Mouse (Mus musculus): ENCODE measurements around the gene Dpm3. TPM values are rescaled to one million over a fixed set of nuclear protein-coding genes. Genes with fewer than 3 reads are reported as not detected.

Gene Dpm3
- total RNA-seq, 2 experiments from 2014 or later = 47.4 to 54.9 TPM

- no peak for DNase-seq
Measured at GRCm38 (mm10) chr3:89231772-89232275, 27.3 kb upstream of the Dpm3 start.

GRCm38 (mm10) chr3:89232614-89233013 is 26.5 kb upstream of the Dpm3 start:
- DNase-seq = no peak

GRCm38 (mm10) chr3:89233562-89234110 is 25.5 kb upstream of the Dpm3 start:
- no peak for DNase-seq

GRCm38 (mm10) chr3:89236516-89236915 is 22.6 kb upstream of the Dpm3 start:
- no peak for DNase-seq

- DNase-seq = no peak
Measured at GRCm38 (mm10) chr3:89237682-89238081, 21.5 kb upstream of the Dpm3 start.

GRCm38 (mm10) chr3:89238494-89238893 is 20.7 kb upstream of the Dpm3 start:
- no peak for DNase-seq

GRCm38 (mm10) chr3:89242331-89242895 is 16.7 kb upstream of the Dpm3 start:
- peak; percentile 70 for DNase-seq

- DNase-seq = no peak
Measured at GRCm38 (mm10) chr3:89243609-89244008, 15.5 kb upstream of the Dpm3 start.

- DNase-seq = no peak
Measured at GRCm38 (mm10) chr3:89244158-89244981, 14.8 kb upstream of the Dpm3 start.

GRCm38 (mm10) chr3:89244982-89245687 is 14.0 kb upstream of the Dpm3 start:
- DNase-seq = no peak

GRCm38 (mm10) chr3:89245688-89246171 is 13.4 kb upstream of the Dpm3 start, which contains the start of gene Krtcap2:
TSS of gene Krtcap2 (plus strand) at chr3:89245966.
- DNase-seq = no peak

- DNase-seq = peak; percentile 87
Measured at GRCm38 (mm10) chr3:89246261-89247100, 12.7 kb upstream of the Dpm3 start, which contains the start of gene Trim46. TSS of gene Trim46 (minus strand) at chr3:89246309.

- DNase-seq = no peak
Measured at GRCm38 (mm10) chr3:89247466-89247865, 11.7 kb upstream of the Dpm3 start.

- no peak for DNase-seq
Measured at GRCm38 (mm10) chr3:89250435-89251040, 8.6 kb upstream of the Dpm3 start.

GRCm38 (mm10) chr3:89251365-89251895 is 7.7 kb upstream of the Dpm3 start:
- DNase-seq = no peak

- no peak for DNase-seq
Measured at GRCm38 (mm10) chr3:89254994-89255393, 4.2 kb upstream of the Dpm3 start.

GRCm38 (mm10) chr3:89256177-89256576 is 3.0 kb upstream of the Dpm3 start:
- no peak for DNase-seq

GRCm38 (mm10) chr3:89260211-89260610 is 1.1 kb downstream of the Dpm3 start:
- no peak for DNase-seq

GRCm38 (mm10) chr3:89262417-89262816 is 3.3 kb downstream of the Dpm3 start:
- DNase-seq = no peak

- peak; percentile 67 for DNase-seq
Measured at GRCm38 (mm10) chr3:89266439-89266893, 7.3 kb downstream of the Dpm3 start.

GRCm38 (mm10) chr3:89268916-89269315 is 9.8 kb downstream of the Dpm3 start:
- no peak for DNase-seq

Measured in gastrocnemius, postnatal 10 days (tissue).